Mouse (Mus musculus): ENCODE data around the gene Ccsap. TPM values are rescaled to one million over a fixed set of nuclear protein-coding genes. Genes with fewer than 3 reads are reported as not detected.

Gene Ccsap
- total RNA-seq, 2 experiments from 2014 or later, result 67.4 to 72.8 TPM

GRCm38 (mm10) chr8:123882412-123882811 is 22.4 kb upstream of the Ccsap start:
- intact Hi-C loops (cut with DNase I), result no loop called here
- no peak for DNase-seq (ENCODE audit: low spot score in 2 of 2)

GRCm38 (mm10) chr8:123880821-123881350 is 20.9 kb upstream of the Ccsap start:
- intact Hi-C loops (cut with DNase I), result no loop called here

DNA sequence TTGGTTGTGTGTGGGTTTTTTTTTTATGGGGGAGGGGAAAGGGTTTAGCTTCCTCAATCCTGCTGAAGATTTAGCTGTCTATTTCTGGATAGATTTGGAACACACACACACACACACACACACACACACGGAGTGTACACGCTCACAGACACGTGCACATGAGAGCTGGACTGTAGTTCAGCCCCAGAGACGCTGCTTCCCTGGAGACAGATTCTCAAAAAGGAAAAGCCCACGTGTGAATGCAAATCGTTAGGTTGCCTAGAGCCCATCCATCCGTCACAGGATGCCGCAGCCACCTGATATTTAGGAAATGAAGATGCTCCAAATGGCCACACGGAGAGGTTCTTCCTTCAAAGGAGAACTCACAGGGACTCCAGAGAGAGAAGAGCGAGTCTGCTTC is 20.3 kb upstream of the Ccsap start:
- peak; percentile 84 to 96 for DNase-seq (ENCODE audit: low spot score in 2 of 2)
- intact Hi-C loops (cut with DNase I), result no loop called here

More at GRCm38 (mm10) chr8:123880821-123881350, 20.9 kb upstream of the Ccsap start:
- peak in 1 of 2 experiments; percentile 66 for DNase-seq (ENCODE audit: low spot score in 2 of 2)

GRCm38 (mm10) chr8:123877865-123878264 is 17.9 kb upstream of the Ccsap start:
- DNase-seq (ENCODE audit: low spot score in 2 of 2), result peak in 1 of 2 experiments; percentile 53
- intact Hi-C loops (cut with DNase I), result no loop called here

GRCm38 (mm10) chr8:123874324-123874723 is 14.3 kb upstream of the Ccsap start:
- intact Hi-C loops (cut with DNase I), result no loop called here
- DNase-seq (ENCODE audit: low spot score in 2 of 2), result peak in 1 of 2 experiments; percentile 88

GRCm38 (mm10) chr8:123873364-123873763 is 13.4 kb upstream of the Ccsap start:
- intact Hi-C loops (cut with DNase I), result no loop called here
- DNase-seq (ENCODE audit: low spot score in 2 of 2), result no peak

DNA sequence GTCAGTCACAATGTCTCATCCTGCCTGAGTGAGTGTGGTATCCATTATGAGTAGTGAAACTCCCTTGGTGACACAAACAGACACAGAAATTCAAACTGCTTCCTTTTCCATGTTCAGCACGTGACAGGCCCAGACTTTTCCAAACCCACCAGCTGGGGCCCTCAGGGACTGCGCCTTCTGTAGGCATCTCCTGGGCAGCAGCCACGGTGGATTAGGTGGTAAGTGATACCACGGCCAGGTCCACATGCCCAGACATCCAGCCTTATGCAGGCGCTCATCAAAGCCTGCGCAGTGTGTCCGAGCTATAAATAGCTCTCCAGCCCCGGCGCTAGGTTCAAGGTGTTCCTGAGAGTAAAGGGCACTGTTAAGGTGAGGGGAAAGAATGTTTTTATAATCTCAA is 12.0 kb upstream of the Ccsap start:
- intact Hi-C loops (cut with DNase I), result no loop called here

GRCm38 (mm10) chr8:123866971-123867370 is 7.0 kb upstream of the Ccsap start:
- intact Hi-C loops (cut with DNase I), result no loop called here
- DNase-seq (ENCODE audit: low spot score in 2 of 2), result no peak

More for the DNA sequence above, 12.0 kb upstream of the Ccsap start:
- DNase-seq (ENCODE audit: low spot score in 2 of 2), result no peak

GRCm38 (mm10) chr8:123865786-123866185 is 5.8 kb upstream of the Ccsap start:
- intact Hi-C loops (cut with DNase I), result no loop called here
- DNase-seq (ENCODE audit: low spot score in 2 of 2), result no peak

DNA sequence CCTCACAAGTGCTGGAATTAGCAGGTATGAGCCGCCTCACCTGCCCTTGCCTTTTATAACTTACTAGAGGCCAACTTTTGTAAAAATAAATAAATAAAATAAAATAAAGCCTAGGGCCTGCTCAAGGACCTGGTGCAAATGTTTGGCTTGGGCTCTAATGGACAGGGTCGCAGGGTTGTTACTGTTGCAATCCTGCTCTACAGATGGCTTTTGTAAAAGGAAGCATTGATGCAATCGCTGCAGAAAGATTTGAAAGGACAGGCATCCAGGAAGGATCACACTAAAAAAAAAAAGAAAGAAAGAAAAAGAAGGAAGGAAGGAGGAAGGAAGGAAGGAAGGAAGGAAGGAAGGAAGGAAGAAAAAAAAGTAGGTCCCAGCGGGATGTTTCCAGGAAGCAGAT is 377 bp upstream of the Ccsap start:
- intact Hi-C loops (cut with DNase I), result no loop called here
- no peak for DNase-seq (ENCODE audit: low spot score in 2 of 2)

- intact Hi-C loops (cut with DNase I), result loop anchor here (1.0 kb wide), 2 partner anchors 18 to 26 kb away; no protein-coding TSS in a partner anchor
Observed at GRCm38 (mm10) chr8:123858941-123859647, 915 bp downstream of the Ccsap start.

DNA sequence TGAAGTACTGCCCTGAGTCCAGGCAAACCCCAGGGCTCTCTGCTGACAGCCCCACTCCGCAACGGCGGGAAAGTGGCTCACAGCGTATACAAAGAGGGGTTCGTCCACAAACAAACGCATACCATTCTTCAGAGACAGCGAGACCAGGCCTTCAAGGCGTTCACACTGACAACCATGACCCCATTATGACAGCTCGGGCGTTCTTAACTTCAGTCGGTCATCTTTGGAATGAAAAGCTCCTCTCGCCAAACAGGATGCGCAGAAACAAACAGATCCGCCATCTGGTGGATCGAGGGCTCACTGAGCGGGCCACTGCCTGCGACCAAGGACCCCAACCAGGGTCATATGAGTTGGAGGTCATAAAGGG is 1.5 kb downstream of the Ccsap start:
- intact Hi-C loops (cut with DNase I), result no loop called here
- DNase-seq (ENCODE audit: low spot score in 2 of 2), result no peak

More at GRCm38 (mm10) chr8:123858941-123859647, 915 bp downstream of the Ccsap start:
- DNase-seq (ENCODE audit: low spot score in 2 of 2), result peak; percentile 91 to 94

DNA sequence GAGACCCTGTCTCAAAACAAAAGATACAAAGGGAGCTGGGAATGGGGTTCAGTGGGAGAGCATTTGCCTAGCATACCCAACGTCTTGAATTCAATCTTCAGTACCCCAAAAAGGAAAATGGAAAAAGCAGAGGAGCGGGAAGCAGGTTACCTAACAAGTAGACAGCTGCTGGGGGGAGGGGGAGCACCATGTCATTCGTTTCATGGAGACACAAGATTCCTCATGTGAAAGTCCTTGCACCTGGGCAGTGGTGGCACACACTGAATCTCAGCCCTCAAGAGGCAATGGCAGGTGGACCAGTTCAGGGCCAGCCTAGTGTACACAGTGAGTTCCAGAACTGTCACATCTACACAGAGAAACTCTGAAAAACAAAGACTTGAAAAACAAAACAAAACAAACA is 2.6 kb downstream of the Ccsap start:
- intact Hi-C loops (cut with DNase I), result no loop called here
- DNase-seq (ENCODE audit: low spot score in 2 of 2), result peak in 1 of 2 experiments; percentile 64

DNA sequence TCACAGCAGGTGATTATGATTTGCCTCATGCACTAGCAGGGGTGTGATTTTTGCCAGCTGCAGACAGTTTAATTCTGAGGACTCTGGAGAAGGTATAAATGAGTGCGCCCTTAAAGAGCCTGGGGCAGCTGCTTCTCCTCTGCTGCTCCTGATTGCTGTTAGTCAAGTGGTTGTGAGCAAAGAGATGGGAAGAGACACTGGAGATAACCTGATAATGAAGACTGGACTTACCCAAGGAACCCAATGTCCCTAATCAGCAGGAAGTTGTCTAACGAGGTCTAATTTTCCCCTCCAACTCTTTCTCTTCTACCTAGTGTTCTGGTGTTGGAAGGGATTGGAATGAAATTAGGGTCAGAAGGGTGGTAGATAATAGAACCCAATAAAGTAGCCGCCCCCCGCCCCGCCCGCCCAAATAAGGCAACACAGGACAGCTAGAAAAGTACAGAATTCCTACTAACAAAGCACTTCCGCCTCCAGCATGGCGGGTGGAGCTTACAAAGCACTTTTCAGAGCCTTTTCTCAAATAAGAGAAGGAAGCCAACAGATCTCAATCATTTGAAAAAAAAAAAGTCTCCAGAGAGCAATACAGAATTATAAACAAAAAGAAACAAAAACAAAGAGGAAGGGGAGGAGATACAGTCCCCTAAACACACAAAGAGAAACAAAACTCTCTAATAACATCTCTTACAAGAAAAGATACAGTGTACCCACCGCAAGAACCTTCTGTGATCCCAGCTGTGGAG is 5.1 kb downstream of the Ccsap start:
- intact Hi-C loops (cut with DNase I), result no loop called here
- no peak for DNase-seq (ENCODE audit: low spot score in 2 of 2)

DNA sequence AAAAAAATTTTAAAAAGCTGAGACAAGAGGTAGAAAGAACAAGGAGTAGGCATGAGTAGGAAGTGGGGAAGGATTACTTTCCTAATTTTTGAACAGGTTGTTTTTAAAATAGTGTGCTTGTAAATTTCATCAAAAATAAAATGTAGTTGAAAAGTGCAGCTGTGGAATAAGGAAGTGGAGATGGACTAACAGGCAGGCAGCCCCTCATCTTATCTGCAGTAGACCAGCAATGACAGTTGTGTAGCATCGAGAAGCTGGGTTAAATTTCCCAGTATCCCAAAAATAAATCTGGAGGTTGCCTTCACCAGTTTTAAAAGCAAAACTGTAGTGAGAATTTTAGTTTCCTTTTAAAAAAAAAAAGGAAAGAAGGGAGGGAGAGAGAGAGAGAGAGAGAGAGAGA is 5.8 kb downstream of the Ccsap start:
- DNase-seq (ENCODE audit: low spot score in 2 of 2), result no peak
- intact Hi-C loops (cut with DNase I), result no loop called here

GRCm38 (mm10) chr8:123851590-123851989 is 8.4 kb downstream of the Ccsap start:
- no peak for DNase-seq (ENCODE audit: low spot score in 2 of 2)
- intact Hi-C loops (cut with DNase I), result no loop called here

DNA sequence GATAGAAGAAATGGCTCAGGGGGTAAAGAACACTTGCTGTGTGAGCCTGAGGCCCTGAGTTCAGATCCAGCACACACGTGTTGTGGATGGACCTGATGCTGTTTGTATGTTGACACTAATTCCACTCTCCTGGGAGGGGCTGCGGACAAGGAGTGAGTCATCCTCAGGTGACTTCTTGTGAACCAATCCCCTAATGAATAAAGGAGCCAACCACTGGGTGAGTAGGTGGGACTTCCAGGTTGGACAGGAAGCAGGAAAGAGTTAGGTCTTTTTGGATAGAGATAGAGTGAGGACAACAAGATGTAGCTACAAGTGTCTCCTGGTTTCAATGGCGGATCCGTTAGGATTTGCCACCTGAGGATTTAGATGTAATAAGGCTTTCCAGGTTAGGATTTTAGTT is 10.7 kb downstream of the Ccsap start:
- intact Hi-C loops (cut with DNase I), result no loop called here

GRCm38 (mm10) chr8:123847546-123847945 is 12.5 kb downstream of the Ccsap start:
- DNase-seq (ENCODE audit: low spot score in 2 of 2), result no peak
- intact Hi-C loops (cut with DNase I), result no loop called here

More for the DNA sequence above, 10.7 kb downstream of the Ccsap start:
- DNase-seq (ENCODE audit: low spot score in 2 of 2), result no peak

DNA sequence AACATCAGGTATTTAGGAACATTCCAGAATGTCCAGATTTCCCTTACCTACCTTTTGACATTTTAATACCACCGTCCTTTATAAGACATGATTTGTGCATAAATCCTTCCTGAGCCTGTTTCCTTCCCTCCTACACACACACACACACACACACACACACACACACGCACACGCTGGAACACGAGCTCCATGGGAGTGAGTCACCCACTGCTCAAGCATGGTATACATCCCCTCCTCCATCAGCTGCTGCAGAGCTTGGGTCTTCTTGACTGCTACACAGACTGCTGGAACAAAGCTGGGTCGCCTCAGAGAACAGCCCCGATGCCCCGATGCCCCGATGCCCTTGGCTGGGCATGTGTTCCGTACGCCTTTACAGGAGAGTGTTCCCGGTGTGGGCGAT is 13.5 kb downstream of the Ccsap start:
- peak; percentile 59 to 84 for DNase-seq (ENCODE audit: low spot score in 2 of 2)
- intact Hi-C loops (cut with DNase I), result no loop called here

DNA sequence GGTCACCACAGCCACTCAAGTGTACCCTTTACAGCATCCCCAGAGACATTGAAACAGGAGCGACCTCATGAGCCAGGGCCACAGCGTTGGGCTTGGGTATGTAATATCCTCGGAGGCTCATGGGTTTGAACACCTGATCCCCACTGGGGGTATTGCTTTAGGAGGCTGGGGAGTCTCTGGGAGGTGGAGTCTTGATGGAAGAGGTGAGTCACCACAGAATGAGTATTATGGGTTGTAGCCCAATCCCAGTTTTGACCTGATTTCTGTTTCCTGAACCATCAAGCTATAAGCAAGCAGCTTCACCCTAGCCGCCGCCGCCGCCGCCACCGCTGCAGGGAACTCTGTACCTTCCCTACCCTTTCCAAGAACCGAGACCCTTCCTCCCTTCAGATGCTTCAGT is 14.0 kb downstream of the Ccsap start:
- intact Hi-C loops (cut with DNase I), result no loop called here
- DNase-seq (ENCODE audit: low spot score in 2 of 2), result no peak

DNA sequence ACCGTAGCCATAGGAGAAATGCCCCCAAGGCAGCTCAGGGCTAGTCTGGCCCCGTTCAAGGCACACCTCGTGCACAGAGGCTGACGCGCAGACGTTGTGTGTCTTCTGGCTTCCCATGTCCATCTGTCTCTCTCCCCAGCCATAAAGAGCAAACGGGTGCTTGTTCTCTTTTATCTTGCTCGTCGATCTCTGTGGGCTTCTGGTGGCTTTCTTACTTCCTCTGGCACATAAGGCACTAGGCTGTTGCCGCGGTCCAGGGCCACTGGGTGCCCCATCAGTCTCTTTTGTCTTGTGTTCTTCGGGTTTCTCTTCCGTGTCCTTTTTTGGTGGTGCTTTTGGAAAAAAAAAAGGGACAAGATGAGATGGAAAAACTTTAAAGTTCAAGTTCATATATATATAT is 14.9 kb downstream of the Ccsap start:
- intact Hi-C loops (cut with DNase I), result no loop called here

More for the DNA sequence above, 14.9 kb downstream of the Ccsap start:
- no peak for DNase-seq (ENCODE audit: low spot score in 2 of 2)

Data from left cerebral cortex, postnatal 25 days (tissue).